Mouse (Mus musculus) olfactory bulb, adult 2 months (tissue): ENCODE measurements at regions not wholly inside any gene's neighbourhood (a gene's known extent, or its start where the extent isn't known, plus 50 kb on each side); places are given as distances from the start of the nearest gene placed in this dataset.

ENCODE experiments used
- CTCF ChIP-seq: fragments of 200-500 bp; IDR thresholded peaks from 2 replicates; pipeline ENCODE4 v1.5.1; 2012; ENCODE audit warnings: low read depth, mild to moderate bottlenecking, low read length, moderate library complexity; ENCODE audit not compliant: insufficient read depth
- POLR2A ChIP-seq: fragments of 200-500 bp; IDR thresholded peaks from 2 replicates; pipeline ENCODE4 v1.6.1; 2012; ENCODE audit warnings: mild to moderate bottlenecking, low read depth, low read length, moderate library complexity; ENCODE audit not compliant: insufficient read depth

GRCm38 (mm10) chr15:87922781-87923446 lies 378.8 kb downstream of the Fam19a5 start:
- TF ChIP-seq CTCF, result no peak
- no peak for TF ChIP-seq POLR2A
